In genomic region chr6:42405134-42405533, GRCm38 (mm10) we compare ENCODE assay signal across 20 mouse cellular contexts. TPM values are rescaled to one million over a fixed set of nuclear protein-coding genes. Genes with fewer than 3 reads are reported as not detected.
DNase-seq lines count a peak whose midpoint lies in the region; ATAC-seq lines count a peak whose summit lies in the region.
"Had no signal": no experiment of that assay in that cellular context is flagged by ENCODE, and none has a peak within 500 bp of the region (broad histone marks: within the 10 kb centered on the region; RNA-seq: fewer than 3 reads in every experiment).

Gene Tas2r135 (plus strand): TSS chr6:42405434.

- DNase-seq in heart, adult 11 months, result peak; percentile 45
- DNase-seq in heart, adult 8-10 months (ENCODE audit: low spot score), result no peak
- DNase-seq in right cerebral cortex, postnatal 25 days, result no peak
- DNase-seq: adrenal gland, adult 2 months; adrenal gland, adult 8-10 months; adrenal gland, postnatal 10 days; adrenal gland, postnatal 14 days; adrenal gland, postnatal 25 days; adrenal gland, postnatal 36 days; B cell, adult 2 months; cerebellum, adult 11 months; cerebellum, adult 11-12 months; cerebellum, adult 18-20 months had no signal

- no peak for ATAC-seq in neutrophil, adult 5-6 weeks (ENCODE audit: extremely low read depth, insufficient number of reproducible peaks, low FRiP score, poor library complexity, severe bottlenecking)
- ATAC-seq: activated CD4-positive, CD25-positive, alpha-beta regulatory T cell, adult 4 months; CD4-positive, CD25-positive, alpha-beta regulatory T cell, adult 4 months; Patski had no signal

RNA-seq across cellular contexts. Expression of gene Tas2r135, which starts in this region (rescaled TPM):
- under 1 TPM in 1 of 4 experiments, not detected in 3; 0.25 TPM for total RNA-seq in heart, adult 8-10 months (2022)
- 7.4 and 12.2 TPM in 2 replicates for total RNA-seq in neutrophil, adult 5-6 weeks (2017)
- total RNA-seq: CH12.LX, ES-E14, MEL had no signal
